Mouse (Mus musculus) stomach, postnatal 0 days (tissue): ENCODE measurements at regions not wholly inside any gene's neighbourhood (a gene's known extent, or its start where the extent isn't known, plus 50 kb on each side); places are given as distances from the start of the nearest gene placed in this dataset.

ENCODE experiments used
- ATAC-seq: fragments of 200-750 bp; cut with Nextera tagmentation; 2 replicates; pipeline ENCODE4 v1.8.0; 2017; ENCODE audit not compliant: low FRiP score, low TSS enrichment
- DNase-seq: peaks from one replicate; pipeline ENCODE4 v3.0.0-alpha.2; 2016; ENCODE audit warnings: low spot score
- H3K27ac ChIP-seq: fragments of 300-500 bp; sonication (generic); replicated peaks from 2 replicates; pipeline ENCODE4 v1.5.1; 2014; ENCODE audit warnings: mild to moderate bottlenecking, control low read depth
- H3K27me3 ChIP-seq: fragments of 300-500 bp; sonication (generic); 2 replicates; pipeline ENCODE4 v1.6.1; 2014; ENCODE audit warnings: low read length; ENCODE audit not compliant: control insufficient read depth, insufficient read depth
- H3K36me3 ChIP-seq: fragments of 300-500 bp; sonication (generic); 2 replicates; pipeline ENCODE4 v1.6.1; 2014; ENCODE audit warnings: low read length, mixed read lengths; ENCODE audit not compliant: control insufficient read depth, insufficient read depth
- H3K4me1 ChIP-seq: fragments of 300-500 bp; sonication (generic); replicated peaks from 2 replicates; pipeline ENCODE4 v1.6.1; 2014; ENCODE audit warnings: antibody characterized with exemption; ENCODE audit not compliant: control insufficient read depth, insufficient read depth
- H3K4me2 ChIP-seq: fragments of 300-500 bp; sonication (generic); replicated peaks from 2 replicates; pipeline ENCODE4 v1.6.1; 2014; ENCODE audit warnings: low read depth, mild to moderate bottlenecking, control low read depth, moderate library complexity
- H3K4me3 ChIP-seq: fragments of 300-500 bp; sonication (generic); 2 replicates; pipeline ENCODE4 v1.5.1; 2014; ENCODE audit warnings: low read depth, low read length, control low read depth
- H3K9ac ChIP-seq: fragments of 300-500 bp; sonication (generic); 2 replicates; pipeline ENCODE4 v1.6.1; 2014; ENCODE audit warnings: mild to moderate bottlenecking, low read length, control low read depth, mixed read lengths
- H3K9me3 ChIP-seq: fragments of 300-500 bp; sonication (generic); 2 replicates; pipeline ENCODE4 v1.6.1; 2016; ENCODE audit warnings: low read length; ENCODE audit not compliant: control insufficient read depth
- CTCF ChIP-seq: IDR thresholded peaks from 2 replicates; pipeline ENCODE4 v1.5.1; 2016; ENCODE audit warnings: antibody characterized with exemption, low read depth, mild to moderate bottlenecking, moderate library complexity
- EP300 ChIP-seq: optimal IDR thresholded peaks from 2 replicates; pipeline ENCODE3; 2016; ENCODE audit warnings: antibody characterized with exemption
- WGBS: fragments of 180-500 bp; shearing (Covaris S2); extraction: QIAGEN DNeasy Blood & Tissue Kit; methylation state at CpG from one replicate; pipeline ENCODE4 v1.1.7; 2014; 5-methylcytosine and 5-hydroxymethylcytosine counted together

- ATAC-seq: no peak
- no peak for TF ChIP-seq EP300
- peak; percentile 41; the same call in 1 of the 2 replicates for TF ChIP-seq CTCF
Measured at GRCm38 (mm10) chr11:114564949-114565348, 103.4 kb upstream of the Rpl38 start.

GRCm38 (mm10) chr11:114563172-114563571, 105.2 kb upstream of the Rpl38 start:
- no peaks in the 10 kb centered on the region for H3K36me3 ChIP-seq
- no peak overlapping the region for H3K9ac ChIP-seq
- ATAC-seq: no peak
- no peak overlapping the region for H3K4me2 ChIP-seq
- H3K27me3 ChIP-seq: no peaks in the 10 kb centered on the region
- no peak overlapping the region for H3K27ac ChIP-seq
- no peak overlapping the region for H3K4me3 ChIP-seq
- H3K4me1 ChIP-seq: no peaks in the 10 kb centered on the region
- DNase-seq: no peak
- TF ChIP-seq EP300: no peak
- TF ChIP-seq CTCF: no peak
- no peaks in the 10 kb centered on the region for H3K9me3 ChIP-seq
- 54% methylated on average over 9 of the region's 9 CpGs for WGBS

More at GRCm38 (mm10) chr11:114564949-114565348, 103.4 kb upstream of the Rpl38 start:
- DNase-seq: no peak
- no peaks in the 10 kb centered on the region for H3K4me1 ChIP-seq
- H3K9ac ChIP-seq: no peak overlapping the region
- no peak overlapping the region for H3K27ac ChIP-seq
- H3K27me3 ChIP-seq: no peaks in the 10 kb centered on the region
- H3K36me3 ChIP-seq: no peaks in the 10 kb centered on the region
- WGBS: 94% methylated on average over 2 of the region's 2 CpGs
- H3K9me3 ChIP-seq: no peaks in the 10 kb centered on the region
- no peak overlapping the region for H3K4me2 ChIP-seq
- H3K4me3 ChIP-seq: no peak overlapping the region

- Histone ChIP-seq H3K27ac (no peak overlapping the region), H3K36me3 (no peaks in the 10 kb centered on the region), H3K9me3 (no peaks in the 10 kb centered on the region), H3K27me3 (no peaks in the 10 kb centered on the region), H3K9ac (no peak overlapping the region), H3K4me2 (no peak overlapping the region), H3K4me1 (no peaks in the 10 kb centered on the region), H3K4me3 (no peak overlapping the region)
- ATAC-seq (no peak), DNase-seq (no peak)
- 60% methylated on average over 5 of the region's 5 CpGs for WGBS
- TF ChIP-seq CTCF: peak; percentile 26; the same call in 1 of the 2 replicates
- no peak for TF ChIP-seq EP300
Measured at GRCm38 (mm10) chr11:114554576-114554975, 113.7 kb upstream of the Rpl38 start.

- no peak overlapping the region for H3K9ac ChIP-seq
- WGBS: 42% methylated on average over 13 of the region's 13 CpGs
- no peaks in the 10 kb centered on the region for H3K36me3 ChIP-seq
- H3K4me1 ChIP-seq: no peaks in the 10 kb centered on the region
- H3K4me2 ChIP-seq: no peak overlapping the region
- ATAC-seq: no peak
- H3K27ac ChIP-seq: no peak overlapping the region
- H3K9me3 ChIP-seq: no peaks in the 10 kb centered on the region
- no peak overlapping the region for H3K4me3 ChIP-seq
- no peak for DNase-seq
- H3K27me3 ChIP-seq: no peaks in the 10 kb centered on the region
- TF ChIP-seq CTCF: no peak
- TF ChIP-seq EP300: no peak
Measured at GRCm38 (mm10) chr11:114553992-114554391, 114.3 kb upstream of the Rpl38 start.

- H3K4me3 ChIP-seq: no peak overlapping the region
- H3K4me2 ChIP-seq: no peak overlapping the region
- H3K4me1 ChIP-seq: no peaks in the 10 kb centered on the region
- no peak for DNase-seq
- H3K36me3 ChIP-seq: no peaks in the 10 kb centered on the region
- H3K27ac ChIP-seq: no peak overlapping the region
- TF ChIP-seq CTCF: no peak
- TF ChIP-seq EP300: no peak
- H3K9ac ChIP-seq: no peak overlapping the region
- no peak for ATAC-seq
- 89% methylated on average over 7 of the region's 7 CpGs for WGBS
- H3K27me3 ChIP-seq: no peaks in the 10 kb centered on the region
- H3K9me3 ChIP-seq: no peaks in the 10 kb centered on the region
Measured at GRCm38 (mm10) chr11:114552176-114552575, 116.1 kb upstream of the Rpl38 start.

GRCm38 (mm10) chr11:114551262-114551661, 117.1 kb upstream of the Rpl38 start:
- no peak for ATAC-seq
- no peaks in the 10 kb centered on the region for H3K27me3 ChIP-seq
- no peaks in the 10 kb centered on the region for H3K4me1 ChIP-seq
- no peak for DNase-seq
- no peaks in the 10 kb centered on the region for H3K9me3 ChIP-seq
- H3K27ac ChIP-seq: no peak overlapping the region
- no peak overlapping the region for H3K9ac ChIP-seq
- no peak overlapping the region for H3K4me2 ChIP-seq
- TF ChIP-seq EP300: no peak
- no peak for TF ChIP-seq CTCF
- H3K36me3 ChIP-seq: no peaks in the 10 kb centered on the region
- WGBS: 65% methylated on average over 4 of the region's 4 CpGs
- H3K4me3 ChIP-seq: no peak overlapping the region
